Mouse (Mus musculus) frontal cortex, postnatal 14 days (tissue): ENCODE measurements around the gene 6430550D23Rik.
"Not testable (repeated sequence)": the region's sequence is repeated elsewhere in the genome, so short reads cannot be mapped to it uniquely, and the experiment has no call there.

Source experiments
- DNase-seq, 2 experiments: peaks; one replicate each; pipeline ENCODE4 v3.0.0; 2022; ENCODE audit warnings: low spot score in 2 of 2

The 6430550D23Rik gene

GRCm38 (mm10) chr2:155956134-155957059 lies 51.4 kb downstream of the 6430550D23Rik start, which contains the start of gene Cep250:
Gene Cep250 (plus strand): TSS chr2:155956458.
- peak; percentile 73 to 80 for DNase-seq

GRCm38 (mm10) chr2:155952006-155952405 lies 55.8 kb downstream of the 6430550D23Rik start:
- peak; percentile 52 to 59 for DNase-seq

- DNase-seq = no peak
These were observed 58.4 kb downstream of the 6430550D23Rik start for GRCm38 (mm10) chr2:155949362-155949761.

GRCm38 (mm10) chr2:155947390-155948002 lies 60.3 kb downstream of the 6430550D23Rik start:
- DNase-seq = no peak

- DNase-seq = no peak
These were observed 61.3 kb downstream of the 6430550D23Rik start for GRCm38 (mm10) chr2:155946499-155946898.

GRCm38 (mm10) chr2:155946069-155946468 lies 61.7 kb downstream of the 6430550D23Rik start:
- peak; percentile 34 to 70 for DNase-seq

- DNase-seq = no peak
These were observed 62.2 kb downstream of the 6430550D23Rik start for GRCm38 (mm10) chr2:155945580-155945979.

GRCm38 (mm10) chr2:155945124-155945523 lies 62.7 kb downstream of the 6430550D23Rik start, which contains the start of gene Gdf5:
Gene Gdf5 (minus strand): TSS chr2:155945367.
- peak; percentile 29 to 31 for DNase-seq

- DNase-seq = no peak
These were observed 63.1 kb downstream of the 6430550D23Rik start for GRCm38 (mm10) chr2:155944685-155945084.

- no peak for DNase-seq
These were observed 64.3 kb downstream of the 6430550D23Rik start for GRCm38 (mm10) chr2:155943463-155943862.

- DNase-seq = no peak
These were observed 65.9 kb downstream of the 6430550D23Rik start for GRCm38 (mm10) chr2:155941697-155942442.

GRCm38 (mm10) chr2:155940681-155941080 lies 67.1 kb downstream of the 6430550D23Rik start, which contains the start of gene Gm15557:
Gene Gm15557 (plus strand): TSS chr2:155940728.
- DNase-seq = no peak

GRCm38 (mm10) chr2:155939897-155940529 lies 67.8 kb downstream of the 6430550D23Rik start:
- DNase-seq = no peak

- DNase-seq = peak; percentile 93
These were observed 78.0 kb downstream of the 6430550D23Rik start, which contains the start of gene Uqcc1 for GRCm38 (mm10) chr2:155929531-155930442. Gene Uqcc1 (minus strand): TSS chr2:155930310.

- no peak for DNase-seq
These were observed 78.9 kb downstream of the 6430550D23Rik start for GRCm38 (mm10) chr2:155928711-155929345.

GRCm38 (mm10) chr2:155925213-155925612 lies 82.6 kb downstream of the 6430550D23Rik start:
- not testable (repeated sequence) for DNase-seq
